Mouse (Mus musculus) cerebral cortex, adult 2 months (tissue): ENCODE data around the gene Sun5.

ENCODE experiments used
- WGBS: fragments of 180-500 bp; shearing (Covaris S2); methylation state at CpG from one replicate; pipeline ENCODE4 v1.1.7; 2018; 5-methylcytosine and 5-hydroxymethylcytosine counted together

The Sun5 gene

DNA sequence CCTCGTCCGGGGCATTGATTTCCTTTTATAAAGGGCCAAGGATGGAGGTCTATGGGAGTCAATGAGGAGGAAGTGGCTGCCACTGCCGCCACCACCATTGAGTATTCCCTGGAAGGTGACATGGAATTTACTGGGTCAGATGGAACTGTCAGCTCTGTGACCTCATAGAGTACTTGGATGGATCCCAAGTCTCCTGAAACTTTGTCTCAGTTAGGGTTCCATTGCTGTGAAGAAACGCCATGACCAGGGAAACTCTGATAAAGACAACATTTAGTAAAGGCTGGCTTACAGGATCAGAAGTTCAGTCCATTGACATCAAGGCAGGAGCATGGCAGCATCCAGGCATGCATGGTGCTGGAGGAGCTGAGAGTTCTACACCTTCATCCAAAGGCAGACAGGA, at the start of gene Sun5:
TSS of gene Sun5 (minus strand) at position 101 of the 400 bp plus-strand sequence.
- 88% methylated on average over 4 of the region's 4 CpGs for WGBS

- 82% methylated on average over 8 of the region's 8 CpGs for WGBS
These were observed 47.0 kb upstream of the Sun5 start, which contains the start of gene Bpifb3 for GRCm38 (mm10) chr2:153917930-153918329. Gene Bpifb3, plus strand, starts transcription at chr2:153918230.

DNA sequence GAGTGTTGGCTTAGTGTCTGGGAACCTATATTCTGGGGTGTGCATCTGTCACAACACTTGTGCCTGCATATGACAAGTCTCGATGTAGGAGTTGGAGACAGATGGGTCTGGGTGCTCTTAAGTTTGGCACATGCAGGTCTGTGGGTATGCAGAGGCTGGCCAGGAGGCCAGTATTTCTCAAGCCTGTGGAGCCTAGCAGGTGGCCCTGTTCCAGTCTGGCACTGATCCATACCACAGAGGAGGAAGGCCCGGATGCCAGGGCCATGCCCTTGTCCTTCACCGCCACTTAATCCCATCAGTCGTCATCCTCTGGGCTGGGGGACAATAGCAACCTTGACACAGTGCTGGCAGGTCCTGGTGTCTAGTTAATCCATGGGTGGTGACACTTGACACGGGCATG, 43.3 kb upstream of the Sun5 start:
- WGBS: 38% methylated on average over 5 of the region's 5 CpGs

DNA sequence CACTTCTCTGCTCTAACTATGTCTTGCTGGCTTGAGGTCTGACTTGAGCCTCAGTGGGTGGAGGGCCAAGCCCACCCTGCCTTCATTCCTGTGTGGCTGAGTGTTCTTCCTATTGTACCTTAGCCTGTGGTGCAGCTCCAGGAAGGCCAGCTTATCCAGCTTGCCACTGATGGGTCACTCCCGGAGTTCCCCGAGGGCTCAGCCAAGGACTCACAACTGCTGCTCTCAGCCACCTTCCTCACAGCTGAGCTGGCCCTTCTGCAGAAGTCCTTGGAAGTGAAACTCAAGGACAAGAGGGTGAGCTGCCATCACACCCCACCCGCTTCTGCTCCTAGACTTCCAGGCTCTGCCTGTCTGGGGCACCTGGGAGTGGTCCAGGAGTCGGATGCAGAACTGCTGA, 35.7 kb upstream of the Sun5 start:
- 91% methylated on average over 4 of the region's 4 CpGs for WGBS

DNA sequence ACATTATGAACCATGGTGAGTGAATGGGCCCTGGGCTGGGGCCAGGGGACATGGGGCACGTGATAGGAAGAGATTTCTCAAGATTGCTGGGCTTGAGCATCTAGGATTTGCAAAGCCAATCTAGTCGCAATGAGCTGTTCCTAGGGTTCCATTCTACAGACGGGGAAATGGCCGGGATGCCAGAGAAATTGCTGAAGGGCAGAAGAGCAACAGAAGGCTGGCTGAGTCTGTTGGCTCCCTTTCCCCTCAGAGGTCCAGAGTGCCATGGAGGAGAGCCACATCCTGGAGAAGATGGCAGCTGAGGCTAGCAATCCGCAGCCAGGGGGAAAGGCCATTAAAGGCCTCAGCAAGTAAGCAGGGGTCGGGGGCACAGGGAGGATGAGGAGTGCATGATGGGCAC, 31.8 kb upstream of the Sun5 start:
- 83% methylated on average over 6 of the region's 6 CpGs for WGBS

- WGBS: 76% methylated on average over 4 of the region's 4 CpGs
These were observed 29.2 kb upstream of the Sun5 start, which contains the start of gene Bpifb6 for GRCm38 (mm10) chr2:153900088-153900487. Gene Bpifb6, plus strand, starts transcription at chr2:153900388.

- 86% methylated on average over 5 of the region's 5 CpGs for WGBS
These were observed 28.2 kb upstream of the Sun5 start for GRCm38 (mm10) chr2:153899111-153899510.

- 86% methylated on average over 9 of the region's 9 CpGs for WGBS
These were observed 3.9 kb upstream of the Sun5 start, which contains the start of gene Bpifb2 for GRCm38 (mm10) chr2:153874745-153875144. Gene Bpifb2, plus strand, starts transcription at chr2:153875045.

- 87% methylated on average over 3 of the region's 3 CpGs for WGBS
These were observed 8.9 kb downstream of the Sun5 start for GRCm38 (mm10) chr2:153861960-153862359.

DNA sequence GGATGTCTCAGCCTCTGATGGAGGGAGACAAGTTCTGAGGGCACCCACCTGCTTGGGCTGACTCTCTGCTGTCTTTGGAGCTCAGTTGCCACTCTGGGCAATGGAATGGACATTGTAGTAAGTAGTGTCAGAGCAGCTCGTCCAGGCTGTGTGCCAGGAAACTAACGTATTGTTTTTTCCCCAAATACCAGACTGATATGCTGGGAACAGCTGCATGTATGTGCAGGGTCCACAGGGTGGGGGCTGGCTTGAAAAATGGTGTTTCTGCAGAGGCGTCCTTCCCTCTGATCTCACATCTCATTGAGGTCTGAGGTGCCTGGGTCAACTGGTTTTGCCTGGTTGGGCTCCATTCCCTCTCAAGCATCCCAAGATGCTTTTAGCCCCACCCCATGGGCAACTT, 10.2 kb downstream of the Sun5 start:
- 67% methylated on average over 3 of the region's 3 CpGs for WGBS

GRCm38 (mm10) chr2:153860315-153860714, 10.6 kb downstream of the Sun5 start:
- WGBS: 96% methylated on average over 11 of the region's 11 CpGs

GRCm38 (mm10) chr2:153859581-153859980, 11.3 kb downstream of the Sun5 start:
- 73% methylated on average over 2 of the region's 2 CpGs for WGBS

- WGBS: 28% methylated on average over 5 of the region's 5 CpGs
These were observed 17.3 kb downstream of the Sun5 start for GRCm38 (mm10) chr2:153853544-153853943.

DNA sequence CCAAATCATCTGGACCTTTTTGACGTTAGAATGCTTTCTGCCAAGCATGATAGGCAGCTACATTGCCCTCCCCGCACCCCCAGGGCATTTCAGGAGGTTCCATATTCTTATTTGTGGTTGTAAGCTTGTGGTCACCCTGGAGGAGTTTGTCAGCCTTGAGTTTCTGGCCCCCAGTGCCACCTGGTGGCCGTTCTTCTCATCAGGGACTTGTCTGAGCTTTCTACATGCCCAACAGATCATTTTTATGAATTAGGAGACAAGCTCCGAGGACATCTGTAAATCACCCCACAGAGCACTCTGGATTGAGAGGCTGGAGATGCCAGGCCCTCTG, 19.9 kb downstream of the Sun5 start:
- WGBS: 52% methylated on average over 4 of the region's 4 CpGs

DNA sequence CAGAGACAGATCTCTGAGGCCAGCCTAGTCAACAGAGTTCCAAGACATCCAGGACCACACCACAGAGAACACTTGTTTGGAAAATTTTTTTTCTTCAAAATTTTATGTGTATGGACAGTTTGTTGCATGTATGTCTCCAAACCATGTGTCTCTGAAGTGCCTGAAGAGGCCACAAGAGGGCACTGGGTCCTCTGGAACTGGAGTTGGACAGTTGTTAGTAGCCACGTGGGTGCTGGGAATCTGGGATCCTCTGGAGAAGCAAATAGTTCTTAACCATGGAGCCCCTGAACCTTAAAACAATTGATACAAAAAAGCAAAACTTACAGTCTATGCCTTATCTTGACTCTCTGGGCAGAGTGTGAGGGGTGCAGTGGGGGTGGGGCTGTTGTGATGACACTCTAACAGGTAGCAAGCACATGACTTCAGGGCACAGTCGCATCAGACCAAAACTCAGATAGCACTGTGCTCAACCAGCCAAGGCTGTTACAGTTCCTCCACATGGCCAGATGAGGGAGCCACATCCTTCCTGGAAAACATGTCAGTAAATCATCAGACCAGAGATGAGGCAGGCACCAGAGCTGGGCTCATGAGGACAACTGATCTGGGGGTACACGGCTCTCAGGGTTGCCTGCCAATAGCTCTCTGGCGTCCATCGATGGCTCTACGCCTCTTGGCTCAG, 20.4 kb downstream of the Sun5 start:
- 73% methylated on average over 6 of the region's 6 CpGs for WGBS

DNA sequence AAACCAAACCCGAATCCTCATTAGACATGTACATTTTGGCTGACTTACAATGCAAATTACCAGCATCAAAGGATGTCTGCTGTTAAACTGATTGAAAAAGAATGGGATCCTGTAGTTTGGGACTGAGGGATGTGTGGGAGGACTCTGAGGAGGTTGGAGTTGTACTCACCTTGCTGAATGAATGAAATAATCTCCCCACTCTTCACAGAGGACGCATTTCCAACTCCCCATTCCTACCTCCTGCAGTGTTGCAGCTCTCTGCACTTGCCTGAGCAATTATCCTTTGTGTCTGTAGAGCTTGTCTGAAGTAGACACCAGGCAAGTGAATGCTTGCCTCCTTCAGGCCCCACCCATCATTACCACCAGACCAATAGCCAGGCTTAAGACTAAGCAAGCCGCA, 22.5 kb downstream of the Sun5 start:
- WGBS: 71% methylated on average over 3 of the region's 3 CpGs

- 77% methylated on average over 8 of the region's 8 CpGs for WGBS
These were observed 28.0 kb downstream of the Sun5 start for GRCm38 (mm10) chr2:153842854-153843253.

DNA sequence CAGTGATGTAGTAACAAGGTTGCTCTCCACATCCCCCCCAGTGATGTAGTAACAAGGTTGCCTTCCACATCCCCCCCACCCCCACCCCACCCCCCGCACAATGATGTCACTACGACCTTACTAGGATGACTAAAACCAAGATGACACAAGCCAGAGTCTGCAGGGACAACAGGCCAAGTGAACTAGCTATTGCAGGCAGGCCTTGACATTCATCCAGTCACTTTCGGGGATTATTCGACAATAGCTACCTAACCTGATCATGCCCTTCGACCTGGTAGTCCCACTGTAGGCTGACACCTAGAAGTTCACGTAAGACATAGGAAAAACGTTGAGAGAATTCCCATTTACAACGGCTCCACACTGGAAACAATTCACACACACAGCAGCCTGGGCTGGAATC, 37.6 kb downstream of the Sun5 start:
- 89% methylated on average over 8 of the region's 8 CpGs for WGBS

DNA sequence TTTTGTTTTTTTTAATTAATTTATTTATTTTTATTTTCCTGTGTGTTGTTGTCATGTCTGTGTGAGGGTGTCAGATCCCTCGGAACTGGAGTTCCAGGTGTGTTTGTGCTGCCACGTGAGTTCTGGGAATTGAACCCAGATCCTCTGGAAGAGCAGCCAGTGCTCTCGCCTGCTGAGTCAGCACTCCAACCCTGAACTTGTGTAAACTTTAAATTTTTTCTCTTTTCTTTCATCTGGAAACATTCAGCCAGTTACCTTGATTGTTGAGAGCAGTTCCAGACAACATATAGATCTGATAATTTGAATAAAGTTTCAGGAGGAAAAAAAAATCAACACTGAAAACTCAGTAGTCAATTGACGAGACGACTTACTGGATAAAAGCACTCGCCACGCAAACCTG, 42.2 kb downstream of the Sun5 start:
- 90% methylated on average over 7 of the region's 7 CpGs for WGBS

DNA sequence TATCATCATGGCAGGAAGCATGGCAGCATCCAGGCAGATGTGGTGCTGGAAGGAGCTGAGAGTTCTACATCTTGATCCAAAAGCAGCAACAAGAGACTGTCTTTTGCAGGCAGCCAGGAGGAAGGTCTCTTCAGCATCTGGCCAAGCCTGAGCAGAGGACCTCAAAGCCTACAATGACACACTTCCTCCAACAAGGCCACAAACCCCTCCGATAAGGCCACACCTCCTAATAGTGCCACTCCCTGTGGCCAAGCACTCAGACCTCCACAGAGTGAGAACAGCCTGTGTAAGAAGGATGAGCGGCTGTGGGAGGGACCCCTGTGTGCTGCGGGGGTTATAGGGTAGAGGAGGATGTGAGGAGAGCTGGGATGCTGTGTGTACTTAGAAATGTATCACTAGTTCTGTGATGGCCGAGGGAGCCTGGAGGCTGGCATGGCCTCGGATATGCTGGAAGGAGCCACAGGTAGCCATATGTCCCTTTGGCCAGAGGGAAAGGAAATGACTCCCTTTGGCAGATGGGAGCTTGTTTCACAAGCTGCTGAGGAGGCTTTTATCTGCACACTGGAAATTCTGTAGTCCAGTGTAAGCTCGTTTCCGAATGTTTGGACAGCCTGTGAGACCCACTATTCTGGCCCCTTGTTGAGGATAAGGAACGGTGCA, 43.6 kb downstream of the Sun5 start:
- 74% methylated on average over 8 of the region's 8 CpGs for WGBS

- WGBS: 73% methylated on average over 32 of the region's 32 CpGs
These were observed 45.0 kb downstream of the Sun5 start for GRCm38 (mm10) chr2:153825900-153826299.

- 73% methylated on average over 6 of the region's 6 CpGs for WGBS
These were observed 46.3 kb downstream of the Sun5 start for GRCm38 (mm10) chr2:153824593-153824992.

GRCm38 (mm10) chr2:153822005-153822543, 48.8 kb downstream of the Sun5 start:
- 93% methylated on average over 2 of the region's 2 CpGs for WGBS
